Mouse (Mus musculus): ENCODE measurements at regions not wholly inside any gene's neighbourhood (a gene's known extent, or its start where the extent isn't known, plus 50 kb on each side); places are given as distances from the start of the nearest gene placed in this dataset.

DNA sequence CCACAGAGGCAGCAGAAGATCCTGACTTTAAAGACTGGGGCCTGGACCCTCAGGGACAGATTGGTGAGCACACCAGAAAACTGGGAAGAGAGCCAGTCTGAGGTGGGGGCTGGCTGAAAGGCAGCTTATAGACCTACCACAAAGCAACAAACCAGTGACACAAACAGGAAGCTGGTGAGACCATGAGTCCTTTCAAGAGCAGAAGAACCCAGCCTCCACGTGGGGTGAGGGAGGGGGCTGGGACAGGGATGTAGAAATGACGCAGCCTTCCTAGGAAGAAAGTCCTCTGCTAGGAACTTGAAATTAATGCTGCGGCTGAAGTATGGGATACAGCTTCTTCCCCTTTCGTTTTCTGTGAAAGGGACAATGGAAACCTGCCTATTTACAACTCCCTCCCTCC lies 770.8 kb upstream of the Car8 start:
- no peak overlapping the region for H3K27ac ChIP-seq (ENCODE audit: insufficient read depth, low read depth, low read length)
- no peak for TF ChIP-seq CTCF (IDR thresholded peaks at IDR 0.05; ENCODE audit: extremely low read depth, insufficient read length, insufficient replicate concordance, low read depth, low read length)
- no peak for TF ChIP-seq POLR2A (IDR thresholded peaks at IDR 0.05; ENCODE audit: low read depth, low read length)
- 43% methylated on average over 4 of the region's 4 CpGs for WGBS
- peaks cover 2% of the 10 kb centered on the region; the same call in 1 of the 2 replicates for H3K4me1 ChIP-seq (ENCODE audit: control insufficient read depth, insufficient read depth, insufficient read length, low read length)
- H3K36me3 ChIP-seq (ENCODE audit: control insufficient read depth, insufficient read depth, low read length) = no peaks in the 10 kb centered on the region
- H3K27me3 ChIP-seq (ENCODE audit: control insufficient read depth, insufficient read depth, low read length) = no peaks in the 10 kb centered on the region
- no peak overlapping the region for H3K4me3 ChIP-seq (ENCODE audit: low read depth, low read length)

DNA sequence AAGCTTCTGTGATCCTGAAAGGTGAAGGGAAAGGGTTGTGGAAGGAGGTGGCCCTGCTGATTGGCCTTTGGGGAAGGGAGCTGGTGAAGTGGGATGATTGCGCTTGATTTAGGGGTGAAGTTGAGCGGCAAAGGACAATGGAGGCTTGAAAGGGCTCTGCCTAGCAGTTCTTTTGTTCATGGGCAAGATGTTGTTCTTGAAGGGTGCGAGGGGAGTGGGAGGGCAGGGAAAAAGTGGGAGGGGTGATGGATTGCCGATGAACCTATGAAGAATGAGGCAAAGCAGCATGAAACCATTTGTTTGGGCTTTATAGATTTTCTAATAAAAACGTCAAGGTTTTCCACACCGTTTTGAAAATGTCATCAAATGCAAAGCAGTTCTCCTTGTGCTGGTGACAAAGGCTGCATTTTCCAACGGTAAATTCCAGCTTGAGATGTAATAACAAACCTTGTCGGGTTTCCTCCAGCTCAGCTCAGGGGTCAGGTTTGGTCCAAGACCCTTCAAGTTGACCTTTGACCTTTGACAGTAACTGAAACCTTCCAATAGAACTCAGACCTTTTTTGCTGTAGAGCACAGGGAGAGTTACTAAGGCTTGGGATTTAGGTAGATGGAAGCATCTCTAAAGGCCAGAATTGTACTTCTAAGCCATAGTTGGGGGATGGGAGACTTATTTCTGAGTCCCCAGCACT lies 767.2 kb upstream of the Car8 start:
- H3K27me3 ChIP-seq (ENCODE audit: control insufficient read depth, insufficient read depth, low read length) = no peaks in the 10 kb centered on the region
- no peak overlapping the region for H3K4me3 ChIP-seq (ENCODE audit: low read depth, low read length)
- no peak for TF ChIP-seq CTCF (IDR thresholded peaks at IDR 0.05; ENCODE audit: extremely low read depth, insufficient read length, insufficient replicate concordance, low read depth, low read length)
- TF ChIP-seq POLR2A (IDR thresholded peaks at IDR 0.05; ENCODE audit: low read depth, low read length) = no peak
- H3K4me1 ChIP-seq (ENCODE audit: control insufficient read depth, insufficient read depth, insufficient read length, low read length) = no peaks in the 10 kb centered on the region; the same call in 1 of the 2 replicates
- H3K36me3 ChIP-seq (ENCODE audit: control insufficient read depth, insufficient read depth, low read length) = no peaks in the 10 kb centered on the region
- H3K27ac ChIP-seq (ENCODE audit: insufficient read depth, low read depth, low read length) = no peak overlapping the region
- WGBS = 65% methylated on average over 8 of the region's 8 CpGs

DNA sequence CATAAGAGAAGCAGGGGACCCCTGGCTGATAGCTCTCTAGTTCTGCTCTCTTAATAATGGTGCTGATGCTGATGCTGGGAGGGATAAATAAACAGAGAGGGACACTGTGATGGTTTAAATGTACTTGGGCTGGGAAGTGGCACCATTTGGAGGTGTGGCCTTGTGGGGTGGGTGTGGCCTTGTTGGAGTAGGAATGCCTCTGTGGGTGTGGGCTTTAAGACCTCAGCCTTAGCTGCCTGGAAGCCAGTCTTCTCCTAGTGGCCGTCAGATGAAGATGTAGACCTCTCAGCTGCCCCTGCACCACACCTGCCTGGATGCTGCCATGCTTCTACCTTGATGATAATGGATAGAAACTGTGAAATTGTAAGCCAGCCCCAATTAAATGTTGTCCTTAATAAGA lies 765.0 kb upstream of the Car8 start:
- TF ChIP-seq CTCF (IDR thresholded peaks at IDR 0.05; ENCODE audit: extremely low read depth, insufficient read length, insufficient replicate concordance, low read depth, low read length) (no peak), POLR2A (IDR thresholded peaks at IDR 0.05; ENCODE audit: low read depth, low read length) (no peak)
- H3K4me3 ChIP-seq (ENCODE audit: low read depth, low read length) = no peak overlapping the region
- no peaks in the 10 kb centered on the region for H3K27me3 ChIP-seq (ENCODE audit: control insufficient read depth, insufficient read depth, low read length)
- H3K27ac ChIP-seq (ENCODE audit: insufficient read depth, low read depth, low read length) = no peak overlapping the region
- no peaks in the 10 kb centered on the region for H3K36me3 ChIP-seq (ENCODE audit: control insufficient read depth, insufficient read depth, low read length)
- H3K4me1 ChIP-seq (ENCODE audit: control insufficient read depth, insufficient read depth, insufficient read length, low read length) = no peaks in the 10 kb centered on the region
- WGBS = 85% methylated on average over 1 of the region's 1 CpGs

DNA sequence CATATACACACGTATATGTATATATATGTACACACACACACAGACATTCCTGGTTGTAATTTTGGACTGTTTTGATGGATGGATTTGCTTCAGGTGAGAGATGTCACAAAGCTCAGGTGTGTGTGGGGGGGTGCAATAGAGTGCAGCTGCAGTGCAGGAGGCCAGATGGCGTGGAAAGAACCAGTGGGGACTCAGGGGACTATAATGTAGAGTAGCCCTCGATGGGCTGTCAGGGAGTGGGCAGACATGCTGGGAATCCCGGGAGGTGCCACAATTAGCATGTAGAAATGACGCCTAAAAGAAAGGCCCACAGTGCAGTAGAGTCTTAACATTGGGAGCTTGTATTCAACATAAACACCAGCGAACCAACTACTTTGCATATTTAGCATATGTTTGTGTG lies 763.5 kb upstream of the Car8 start:
- TF ChIP-seq POLR2A (IDR thresholded peaks at IDR 0.05; ENCODE audit: low read depth, low read length) = no peak
- H3K27ac ChIP-seq (ENCODE audit: insufficient read depth, low read depth, low read length) = no peak overlapping the region
- no peaks in the 10 kb centered on the region for H3K4me1 ChIP-seq (ENCODE audit: control insufficient read depth, insufficient read depth, insufficient read length, low read length)
- 89% methylated on average over 6 of the region's 6 CpGs for WGBS
- H3K27me3 ChIP-seq (ENCODE audit: control insufficient read depth, insufficient read depth, low read length) = no peaks in the 10 kb centered on the region
- H3K36me3 ChIP-seq (ENCODE audit: control insufficient read depth, insufficient read depth, low read length) = no peaks in the 10 kb centered on the region
- H3K4me3 ChIP-seq (ENCODE audit: low read depth, low read length) = no peak overlapping the region

DNA sequence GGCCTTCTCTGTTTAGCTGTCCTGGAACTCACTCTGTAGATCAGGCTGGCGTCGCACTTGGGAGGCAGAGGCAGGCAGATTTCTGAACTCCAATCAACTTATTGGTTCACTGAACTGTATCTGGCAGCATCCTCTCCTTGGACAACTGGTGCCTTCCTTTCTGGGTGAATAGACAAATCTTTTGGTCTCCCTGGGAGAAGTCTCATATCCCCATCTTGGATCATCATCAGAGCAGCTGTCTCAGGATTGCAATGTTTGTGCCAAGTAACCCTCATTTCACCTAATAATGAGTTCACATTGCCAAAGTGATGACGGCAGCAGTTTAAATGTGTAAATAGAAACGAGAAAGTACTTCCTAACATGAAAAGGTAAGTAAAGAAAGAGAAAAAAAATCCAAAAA lies 759.8 kb upstream of the Car8 start:
- WGBS = 75% methylated on average over 4 of the region's 4 CpGs
- Histone ChIP-seq H3K36me3 (ENCODE audit: control insufficient read depth, insufficient read depth, low read length) (no peaks in the 10 kb centered on the region), H3K4me1 (ENCODE audit: control insufficient read depth, insufficient read depth, insufficient read length, low read length) (0 out of 2 replicates have a peak, but pooled peaks cover 1% of the 10 kb centered on the region), H3K4me3 (ENCODE audit: low read depth, low read length) (no peak overlapping the region), H3K27ac (ENCODE audit: insufficient read depth, low read depth, low read length) (no peak overlapping the region), H3K27me3 (ENCODE audit: control insufficient read depth, insufficient read depth, low read length) (no peaks in the 10 kb centered on the region)
- no peak for TF ChIP-seq CTCF (IDR thresholded peaks at IDR 0.05; ENCODE audit: extremely low read depth, insufficient read length, insufficient replicate concordance, low read depth, low read length)
- no peak for TF ChIP-seq POLR2A (IDR thresholded peaks at IDR 0.05; ENCODE audit: low read depth, low read length)

DNA sequence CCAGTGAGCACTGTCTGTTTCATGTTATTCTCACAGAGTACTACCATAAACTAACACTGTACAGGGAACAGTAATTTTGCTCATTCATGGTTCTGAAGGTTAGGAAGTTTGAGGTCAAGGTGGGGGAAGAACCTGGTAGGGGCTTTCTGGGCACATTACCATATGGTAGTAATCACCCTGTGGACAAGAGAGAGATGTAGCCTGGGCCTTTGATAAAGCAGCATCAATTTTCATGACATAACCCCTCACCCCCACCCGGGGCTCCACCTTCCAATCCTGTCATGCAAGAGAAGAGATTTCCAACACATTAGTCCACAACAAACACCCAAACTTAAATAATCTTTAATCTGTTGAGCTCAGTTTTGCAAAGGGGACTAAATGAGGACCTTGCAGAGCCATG lies 753.3 kb upstream of the Car8 start:
- TF ChIP-seq POLR2A (IDR thresholded peaks at IDR 0.05; ENCODE audit: low read depth, low read length) (no peak), CTCF (IDR thresholded peaks at IDR 0.05; ENCODE audit: extremely low read depth, insufficient read length, insufficient replicate concordance, low read depth, low read length) (no peak)
- no peak overlapping the region for H3K4me3 ChIP-seq (ENCODE audit: low read depth, low read length)
- H3K27ac ChIP-seq (ENCODE audit: insufficient read depth, low read depth, low read length) = no peak overlapping the region
- no peaks in the 10 kb centered on the region for H3K27me3 ChIP-seq (ENCODE audit: control insufficient read depth, insufficient read depth, low read length)
- 0 out of 2 replicates have a peak, but pooled peaks cover 3% of the 10 kb centered on the region for H3K4me1 ChIP-seq (ENCODE audit: control insufficient read depth, insufficient read depth, insufficient read length, low read length)
- 86% methylated on average over 1 of the region's 1 CpGs for WGBS
- H3K36me3 ChIP-seq (ENCODE audit: control insufficient read depth, insufficient read depth, low read length) = no peaks in the 10 kb centered on the region

DNA sequence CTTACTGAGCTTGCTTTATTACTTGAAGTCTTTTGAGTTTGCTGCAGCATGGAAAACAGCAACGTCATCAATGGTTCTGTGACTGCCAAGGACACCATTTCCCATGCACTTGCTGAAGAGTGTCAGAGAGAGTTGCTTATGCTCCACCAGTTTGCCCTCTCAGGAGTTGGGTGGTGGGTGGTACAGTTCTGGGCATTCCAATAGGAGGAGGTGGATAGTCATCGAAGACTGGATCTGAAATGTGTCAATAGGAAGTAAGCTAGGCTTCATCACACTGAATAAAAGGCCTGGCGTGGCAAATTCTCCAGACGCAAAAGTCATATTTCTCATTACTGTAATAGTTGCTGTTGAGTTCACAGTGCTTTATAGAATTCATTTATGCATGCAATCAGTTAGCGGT lies 751.7 kb upstream of the Car8 start:
- no peak overlapping the region for H3K4me3 ChIP-seq (ENCODE audit: low read depth, low read length)
- no peaks in the 10 kb centered on the region for H3K36me3 ChIP-seq (ENCODE audit: control insufficient read depth, insufficient read depth, low read length)
- 91% methylated on average over 5 of the region's 5 CpGs for WGBS
- H3K4me1 ChIP-seq (ENCODE audit: control insufficient read depth, insufficient read depth, insufficient read length, low read length) = 0 out of 2 replicates have a peak, but pooled peaks cover 3% of the 10 kb centered on the region
- no peaks in the 10 kb centered on the region for H3K27me3 ChIP-seq (ENCODE audit: control insufficient read depth, insufficient read depth, low read length)
- TF ChIP-seq CTCF (IDR thresholded peaks at IDR 0.05; ENCODE audit: extremely low read depth, insufficient read length, insufficient replicate concordance, low read depth, low read length) = no peak
- TF ChIP-seq POLR2A (IDR thresholded peaks at IDR 0.05; ENCODE audit: low read depth, low read length) = no peak
- no peak overlapping the region for H3K27ac ChIP-seq (ENCODE audit: insufficient read depth, low read depth, low read length)

Data from small intestine, adult 2 months (tissue).